Mouse (Mus musculus) forebrain, embryonic 14.5 days (tissue): ENCODE results near the gene Cald1. TPM values are rescaled to one million over a fixed set of nuclear protein-coding genes. Genes with fewer than 3 reads are reported as not detected.

Experiments used
- ATAC-seq: fragments of 200-750 bp; cut with Nextera tagmentation; 2 replicates; pipeline ENCODE4 v1.8.0; 2017; ENCODE audit warnings: mild to moderate bottlenecking, moderate library complexity
- DNase-seq: peaks from one replicate; pipeline ENCODE4 v3.0.0-alpha.2; 2015; ENCODE audit warnings: low spot score
- H3K27ac ChIP-seq: fragments of 300-500 bp; sonication (generic); 2 replicates; pipeline ENCODE4 v1.5.1; 2014; ENCODE audit warnings: low read depth, mild to moderate bottlenecking, control low read depth, low read length, moderate library complexity
- H3K27me3 ChIP-seq: fragments of 300-500 bp; sonication (generic); replicated peaks from 2 replicates; pipeline ENCODE4 v1.6.1; 2014; ENCODE audit warnings: low read length, control low read depth, mixed read lengths; ENCODE audit not compliant: control insufficient read depth, insufficient read depth
- H3K36me3 ChIP-seq: fragments of 300-500 bp; sonication (generic); 2 replicates; pipeline ENCODE4 v1.6.1; 2014; ENCODE audit warnings: low read length, control low read depth; ENCODE audit not compliant: control insufficient read depth, insufficient read depth
- H3K4me1 ChIP-seq: fragments of 300-500 bp; sonication (generic); 2 replicates; pipeline ENCODE4 v1.6.1; 2014; ENCODE audit warnings: antibody characterized with exemption, low read length, control low read depth; ENCODE audit not compliant: control insufficient read depth, insufficient read depth
- H3K4me2 ChIP-seq: fragments of 300-500 bp; sonication (generic); 2 replicates; pipeline ENCODE4 v1.6.1; 2014; ENCODE audit warnings: mild to moderate bottlenecking, control low read depth, low read length
- H3K4me3 ChIP-seq: fragments of 300-500 bp; sonication (generic); 2 replicates; pipeline ENCODE4 v1.5.1; 2014; ENCODE audit warnings: low read depth, low read length, control low read depth
- H3K9ac ChIP-seq: fragments of 300-500 bp; sonication (generic); 2 replicates; pipeline ENCODE4 v1.6.1; 2014; ENCODE audit warnings: mild to moderate bottlenecking, low read length, control low read depth, moderate library complexity
- H3K9me3 ChIP-seq: fragments of 300-500 bp; sonication (generic); replicated peaks from 2 replicates; pipeline ENCODE4 v1.6.1; 2016; ENCODE audit warnings: low read length, control low read depth, mixed read lengths; ENCODE audit not compliant: control insufficient read depth
- WGBS: fragments of 180-500 bp; shearing (Covaris S2); extraction: QIAGEN DNeasy Blood & Tissue Kit; methylation state at CpG from one replicate; pipeline ENCODE4 v1.1.7; 2014; 5-methylcytosine and 5-hydroxymethylcytosine counted together
- polyA plus RNA-seq: library from polyadenylated mRNA; unstranded; fragments of >200 nt; fragmentation: Nextera tagmentation; extraction: Ambion mirVana; gene quantifications from 2 replicates; pipeline ENCODE4 v1.2.1, GENCODE M21; 2014

The Cald1 gene
- polyA plus RNA-seq, 1 experiment from 2014 or later: 46.4 TPM

DNA sequence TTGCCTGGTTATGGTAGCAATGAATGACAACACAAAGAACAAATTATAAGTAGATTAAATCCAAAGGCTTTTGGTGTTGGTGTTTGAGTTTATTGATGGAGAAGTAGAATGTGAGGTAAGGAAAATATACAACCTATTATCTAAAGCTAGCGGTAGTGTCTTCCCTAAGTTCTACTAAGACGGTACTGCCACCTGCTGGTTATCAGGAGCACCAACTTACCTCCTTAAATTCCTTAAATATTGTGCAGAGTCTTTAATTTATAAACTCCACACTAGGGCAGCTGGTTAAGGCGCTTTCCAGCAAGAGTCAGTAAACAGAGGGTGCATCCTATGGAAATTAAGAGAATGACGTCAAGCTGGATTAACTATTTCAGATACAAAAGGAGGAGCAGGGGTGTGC, 161.7 kb downstream of the Cald1 start:
- Histone ChIP-seq H3K4me2 (no peak overlapping the region), H3K9ac (no peak overlapping the region), H3K27ac (no peak overlapping the region), H3K4me1 (no peaks in the 10 kb centered on the region), H3K27me3 (no peaks in the 10 kb centered on the region), H3K4me3 (no peak overlapping the region), H3K36me3 (peaks cover 6% of the 10 kb centered on the region; the same call in 1 of the 2 replicates), H3K9me3 (no peaks in the 10 kb centered on the region)
- ATAC-seq (no peak), DNase-seq (peak; percentile 83)
- WGBS: 43% methylated on average over 4 of the region's 4 CpGs

DNA sequence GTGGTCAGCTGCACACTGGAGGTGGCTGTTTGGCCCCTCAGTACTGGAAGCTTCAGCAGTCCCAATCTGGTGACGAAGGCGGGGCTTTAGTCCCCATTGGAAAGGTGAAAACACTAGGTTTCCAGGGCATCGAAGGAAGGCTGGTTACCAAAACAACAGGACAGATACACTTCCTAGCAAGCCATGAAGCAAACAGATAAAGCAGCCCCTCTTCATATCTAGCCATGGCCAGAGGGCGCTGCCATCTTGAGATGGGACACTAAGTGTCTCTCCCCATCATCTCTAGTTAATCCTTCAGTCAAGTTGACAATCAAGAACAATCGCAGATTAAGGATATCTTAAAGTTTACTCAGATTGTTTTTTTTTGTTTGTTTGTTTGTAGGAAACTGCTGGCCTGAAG, 167.4 kb downstream of the Cald1 start:
- Histone ChIP-seq H3K27ac (no peak overlapping the region), H3K9ac (no peak overlapping the region), H3K4me1 (no peaks in the 10 kb centered on the region), H3K36me3 (peaks cover 13% of the 10 kb centered on the region; the same call in 1 of the 2 replicates), H3K4me3 (no peak overlapping the region), H3K9me3 (no peaks in the 10 kb centered on the region), H3K4me2 (no peak overlapping the region), H3K27me3 (no peaks in the 10 kb centered on the region)
- no peak for ATAC-seq
- no peak for DNase-seq
- 92% methylated on average over 5 of the region's 5 CpGs for WGBS

DNA sequence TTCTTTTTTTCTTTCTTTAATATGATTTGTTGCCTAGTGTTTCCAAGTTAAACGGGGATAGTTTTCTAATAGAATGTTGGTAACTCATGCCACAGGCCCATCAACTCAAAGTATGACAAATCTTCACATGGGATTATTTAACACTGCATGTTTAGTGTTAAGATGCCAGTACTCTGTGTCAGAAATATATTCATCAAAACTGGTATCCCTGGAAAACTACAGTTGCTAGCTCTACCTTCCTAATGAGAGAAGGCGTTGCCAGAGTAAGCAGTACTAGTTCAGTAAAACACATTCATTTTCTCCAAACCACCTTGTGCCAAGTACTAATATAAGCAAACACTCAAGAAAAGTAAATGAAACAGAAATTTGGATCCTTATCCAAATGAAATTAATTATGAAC, 171.7 kb downstream of the Cald1 start:
- Histone ChIP-seq H3K4me1 (no peaks in the 10 kb centered on the region), H3K9me3 (no peaks in the 10 kb centered on the region), H3K4me2 (no peak overlapping the region), H3K4me3 (no peak overlapping the region), H3K27ac (no peak overlapping the region), H3K27me3 (no peaks in the 10 kb centered on the region), H3K36me3 (peaks cover 25% of the 10 kb centered on the region), H3K9ac (no peak overlapping the region)
- 86% methylated on average over 2 of the region's 2 CpGs for WGBS
- no peak for DNase-seq
- ATAC-seq: no peak

GRCm38 (mm10) chr6:34770491-34770890, 172.2 kb downstream of the Cald1 start:
- H3K9ac ChIP-seq: no peak overlapping the region
- H3K27ac ChIP-seq: no peak overlapping the region
- 93% methylated on average over 6 of the region's 6 CpGs for WGBS
- H3K4me3 ChIP-seq: no peak overlapping the region
- no peaks in the 10 kb centered on the region for H3K4me1 ChIP-seq
- H3K36me3 ChIP-seq: peaks cover 25% of the 10 kb centered on the region
- no peaks in the 10 kb centered on the region for H3K9me3 ChIP-seq
- DNase-seq (no peak), ATAC-seq (no peak)
- no peak overlapping the region for H3K4me2 ChIP-seq
- no peaks in the 10 kb centered on the region for H3K27me3 ChIP-seq

GRCm38 (mm10) chr6:34776396-34776795, 178.1 kb downstream of the Cald1 start:
- H3K9ac ChIP-seq: no peak overlapping the region
- H3K4me3 ChIP-seq: no peak overlapping the region
- ATAC-seq (no peak), DNase-seq (no peak)
- H3K27ac ChIP-seq: no peak overlapping the region
- H3K9me3 ChIP-seq: no peaks in the 10 kb centered on the region
- no peaks in the 10 kb centered on the region for H3K27me3 ChIP-seq
- H3K36me3 ChIP-seq: peaks cover 7% of the 10 kb centered on the region
- no peaks in the 10 kb centered on the region; the same call in 1 of the 2 replicates for H3K4me1 ChIP-seq
- no peak overlapping the region for H3K4me2 ChIP-seq

- Histone ChIP-seq H3K9me3 (no peaks in the 10 kb centered on the region), H3K4me2 (no peak overlapping the region), H3K27ac (no peak overlapping the region), H3K4me3 (no peak overlapping the region), H3K36me3 (peaks cover 3% of the 10 kb centered on the region), H3K27me3 (no peaks in the 10 kb centered on the region), H3K4me1 (no peaks in the 10 kb centered on the region; the same call in 1 of the 2 replicates), H3K9ac (no peak overlapping the region)
- 91% methylated on average over 2 of the region's 2 CpGs for WGBS
- DNase-seq: no peak
- ATAC-seq: no peak
Observed at GRCm38 (mm10) chr6:34777094-34777493, 178.8 kb downstream of the Cald1 start.

DNA sequence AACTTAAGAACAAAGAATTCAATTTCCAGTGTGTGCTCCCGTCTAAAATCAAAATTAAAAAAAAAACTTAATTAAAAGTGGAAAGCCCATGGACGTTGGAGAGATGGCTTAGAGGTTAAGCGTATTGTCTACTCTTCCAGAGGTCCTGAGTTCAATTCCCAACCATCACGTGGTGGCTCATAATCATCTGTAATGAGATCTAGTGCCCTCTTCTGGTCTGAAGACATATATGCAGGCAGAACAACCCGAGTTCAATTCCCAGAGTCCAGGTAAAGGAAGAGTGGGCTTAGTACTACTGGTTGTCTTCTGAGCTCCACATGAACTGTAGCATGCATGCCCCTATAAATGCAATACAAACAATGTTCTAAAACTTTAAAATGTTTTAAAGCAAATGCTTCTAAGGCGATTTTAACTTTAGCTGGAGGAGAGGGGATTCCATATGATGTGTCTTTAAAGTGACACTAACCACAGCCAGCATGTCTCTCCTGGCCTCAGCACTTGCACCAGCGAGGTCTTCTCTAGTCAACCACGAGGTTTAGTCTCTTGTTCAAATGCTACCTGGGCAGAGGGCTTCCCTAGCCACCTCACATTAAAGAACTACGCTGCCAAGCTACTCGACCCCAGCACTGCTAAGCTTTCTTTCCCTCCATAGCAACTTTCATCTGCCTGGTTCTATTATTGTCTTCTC, 179.8 kb downstream of the Cald1 start:
- DNase-seq: no peak
- 70% methylated on average over 10 of the region's 10 CpGs for WGBS
- Histone ChIP-seq H3K27ac (no peak overlapping the region), H3K9me3 (no peaks in the 10 kb centered on the region), H3K4me1 (no peaks in the 10 kb centered on the region; the same call in 1 of the 2 replicates), H3K4me2 (no peak overlapping the region), H3K9ac (no peak overlapping the region), H3K4me3 (no peak overlapping the region), H3K36me3 (no peaks in the 10 kb centered on the region), H3K27me3 (no peaks in the 10 kb centered on the region)
- ATAC-seq: no peak

GRCm38 (mm10) chr6:34780231-34780942, 182.1 kb downstream of the Cald1 start, which contains the start of gene Agbl3:
Agbl3 (plus strand) TSS chr6:34780432.
- under 1% methylated on average over 81 of the region's 81 CpGs for WGBS
- H3K4me2 ChIP-seq: peak within 1 kb of the TSS; percentile 64
- H3K9me3 ChIP-seq: no peaks in the 10 kb centered on the region
- H3K27me3 ChIP-seq: no peaks in the 10 kb centered on the region
- peak within 1 kb of the TSS; percentile 93 for H3K27ac ChIP-seq
- DNase-seq (peak; percentile 97), ATAC-seq (peak; percentile 95)
- H3K9ac ChIP-seq: peak within 1 kb of the TSS; percentile 83
- no peaks in the 10 kb centered on the region for H3K36me3 ChIP-seq
- H3K4me3 ChIP-seq: peak within 1 kb of the TSS; percentile 60
- H3K4me1 ChIP-seq: no peaks in the 10 kb centered on the region; the same call in 1 of the 2 replicates

DNA sequence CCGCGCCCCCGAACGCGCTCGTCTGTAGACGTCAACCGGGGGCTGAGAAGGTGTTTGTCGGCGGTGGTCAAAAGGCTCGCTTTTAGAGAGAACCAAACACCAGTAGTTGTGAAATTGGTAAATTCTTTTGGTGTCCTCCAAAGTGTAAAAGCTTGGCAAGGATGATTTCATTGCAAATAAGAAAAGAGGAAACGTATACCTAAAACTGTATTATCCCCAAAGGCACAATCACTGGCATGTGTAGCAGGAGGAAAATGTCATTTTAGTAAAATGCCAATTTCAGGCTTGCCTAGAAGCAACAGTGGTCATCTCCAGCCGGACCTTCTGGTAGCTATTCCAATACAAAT, 182.6 kb downstream of the Cald1 start:
- Histone ChIP-seq H3K4me1 (no peaks in the 10 kb centered on the region; the same call in 1 of the 2 replicates), H3K36me3 (no peaks in the 10 kb centered on the region), H3K4me2 (peak overlapping the region; percentile 64), H3K27me3 (no peaks in the 10 kb centered on the region), H3K4me3 (peak overlapping the region; percentile 60), H3K27ac (peak overlapping the region; percentile 93), H3K9me3 (no peaks in the 10 kb centered on the region), H3K9ac (peak overlapping the region; percentile 83)
- 7% methylated on average over 13 of the region's 13 CpGs for WGBS
- DNase-seq: no peak
- 0 out of 2 replicates have a peak, but pooled peaks have one; percentile 1 for ATAC-seq
